Mouse (Mus musculus) C2C12 (cell line): Measurements from ENCODE around the gene Nutm1. TPM values are rescaled to one million over a fixed set of nuclear protein-coding genes. Genes with fewer than 3 reads are reported as not detected.

Source experiments
- H3K27me3 ChIP-seq: one replicate; pipeline ENCODE4 v1.6.1; 2011; ENCODE audit not compliant: control insufficient read depth, insufficient read depth, insufficient read length
- H3K36me3 ChIP-seq: one replicate; pipeline ENCODE4 v1.6.1; 2011; ENCODE audit not compliant: control insufficient read depth, insufficient read depth
- H3K4me3 ChIP-seq: one replicate; pipeline ENCODE4 v1.5.1; 2011; ENCODE audit warnings: mild to moderate bottlenecking, control low read depth; ENCODE audit not compliant: poor library complexity, insufficient read depth, severe bottlenecking
- H3K79me2 ChIP-seq: one replicate; pipeline ENCODE4 v1.6.1; 2011; ENCODE audit not compliant: control insufficient read depth, insufficient read depth
- H3K79me3 ChIP-seq: one replicate; pipeline ENCODE4 v1.6.1; 2011; ENCODE audit warnings: low read depth, control low read depth
- H3ac ChIP-seq: one replicate; pipeline ENCODE3; 2011; ENCODE audit warnings: low read depth; ENCODE audit not compliant: control insufficient read depth, insufficient read length
- CEBPB ChIP-seq: IDR thresholded peaks from one replicate; pipeline ENCODE4 v1.6.1; 2011; ENCODE audit warnings: low read depth, mild to moderate bottlenecking, control low read depth, moderate library complexity
- CTCF ChIP-seq: IDR thresholded peaks from one replicate; pipeline ENCODE4 v1.5.1; 2011; ENCODE audit not compliant: control insufficient read depth, insufficient read depth, insufficient read length
- FOSL1 ChIP-seq: IDR thresholded peaks from one replicate; pipeline ENCODE4 v1.8.0; 2011; ENCODE audit warnings: mild to moderate bottlenecking, low read length; ENCODE audit not compliant: poor library complexity, insufficient read depth, severe bottlenecking
- MAX ChIP-seq: IDR thresholded peaks from one replicate; pipeline ENCODE4 v1.6.1; 2011; ENCODE audit warnings: mild to moderate bottlenecking, control low read depth
- MYOD1 ChIP-seq: IDR thresholded peaks from one replicate; pipeline ENCODE4 v1.6.1; 2011; ENCODE audit warnings: low read depth; ENCODE audit not compliant: control insufficient read depth, insufficient read length
- MYOG ChIP-seq: IDR thresholded peaks from one replicate; pipeline ENCODE4 v1.6.1; 2011; ENCODE audit not compliant: control insufficient read depth, insufficient read length; ENCODE audit errors: extremely low read depth
- USF1 ChIP-seq: IDR thresholded peaks from one replicate; pipeline ENCODE4 v1.6.1; 2011; ENCODE audit warnings: low read depth, mild to moderate bottlenecking, control low read depth, moderate library complexity
- polyA plus RNA-seq: library from polyadenylated mRNA; unstranded; fragments of >200 nt; fragmentation: generic; extraction: Trizol; gene quantifications from one replicate; pipeline ENCODE4 v1.2.1, GENCODE M21; 2012; ENCODE audit warnings: missing spikeins

Gene Nutm1
- polyA plus RNA-seq, 1 experiment = 0.02 TPM

DNA sequence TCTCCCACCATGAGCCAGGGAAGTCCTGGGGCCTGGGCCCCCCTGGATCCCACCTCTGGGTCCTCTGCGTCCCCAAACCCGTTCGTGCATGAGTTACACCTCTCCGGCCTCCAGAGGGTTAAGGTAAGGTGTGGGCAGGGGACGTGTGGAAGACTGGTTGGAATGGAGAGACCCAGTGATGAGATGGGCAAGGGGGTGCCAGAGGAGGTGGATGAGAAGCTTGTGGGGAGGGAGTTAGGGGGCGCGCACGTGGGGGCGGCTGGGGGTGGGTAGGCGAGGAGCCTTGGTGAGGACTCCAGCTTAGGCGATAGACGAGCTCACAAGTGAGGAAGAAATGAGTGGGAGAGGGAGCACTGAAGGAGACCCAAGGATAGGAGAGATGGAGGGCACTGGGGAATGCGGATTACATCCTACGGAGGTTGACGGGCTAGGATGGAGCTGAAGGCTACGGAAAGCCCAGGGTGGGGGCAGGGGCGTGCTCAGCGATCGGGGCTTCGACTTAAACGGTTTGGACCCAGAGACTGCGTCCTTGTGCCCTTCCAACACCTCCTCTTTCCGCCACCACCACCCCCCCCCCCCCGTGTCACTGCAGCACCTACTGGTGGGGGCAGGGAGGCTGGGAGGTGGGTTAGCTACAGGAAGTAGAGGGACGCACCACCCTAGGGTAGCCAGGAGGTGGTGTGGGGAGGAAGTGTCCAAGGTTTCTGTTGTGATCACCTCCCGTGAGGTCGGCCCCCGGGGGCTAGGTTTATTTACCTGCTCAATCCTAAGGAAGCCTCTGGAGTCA, 19.0 kb downstream of the Nutm1 start:
- H3K79me3 ChIP-seq = peaks cover 21% of the 10 kb centered on the region
- peaks cover 34% of the 10 kb centered on the region for H3K79me2 ChIP-seq
- H3K27me3 ChIP-seq = no peaks in the 10 kb centered on the region
- peak overlapping the region; percentile 76 for H3K4me3 ChIP-seq
- H3ac ChIP-seq = peak overlapping the region; percentile 76
- no peak for TF ChIP-seq MYOG
- no peak for TF ChIP-seq MYOD1
- TF ChIP-seq FOSL1 = no peak
- TF ChIP-seq CTCF = no peak
- TF ChIP-seq MAX = no peak
- no peak for TF ChIP-seq USF1
- TF ChIP-seq CEBPB = no peak
- peaks cover 21% of the 10 kb centered on the region for H3K36me3 ChIP-seq

GRCm38 (mm10) chr2:112239212-112239934, 19.7 kb downstream of the Nutm1 start, which contains the start of gene Lpcat4:
Gene Lpcat4 (plus strand): TSS chr2:112239468.
- TF ChIP-seq MAX (no peak), USF1 (no peak), CTCF (peak; percentile 99), MYOD1 (no peak), FOSL1 (no peak)
- Histone ChIP-seq H3K79me2 (peaks cover 34% of the 10 kb centered on the region), H3K36me3 (peaks cover 15% of the 10 kb centered on the region), H3K79me3 (peaks cover 21% of the 10 kb centered on the region), H3K27me3 (no peaks in the 10 kb centered on the region), H3K4me3 (peak within 1 kb of the TSS; percentile 76), H3ac (peak within 1 kb of the TSS; percentile 88)

- TF ChIP-seq CTCF (no peak), FOSL1 (no peak)
- H3K4me3 ChIP-seq = no peak overlapping the region
Observed at GRCm38 (mm10) chr2:112238006-112238405, 21.1 kb downstream of the Nutm1 start.

GRCm38 (mm10) chr2:112236620-112237019, 22.5 kb downstream of the Nutm1 start:
- TF ChIP-seq FOSL1 = no peak
- H3K4me3 ChIP-seq = no peak overlapping the region
- H3ac ChIP-seq = no peak overlapping the region
- H3K79me3 ChIP-seq = peaks cover 14% of the 10 kb centered on the region
- H3K79me2 ChIP-seq = peaks cover 20% of the 10 kb centered on the region
- no peaks in the 10 kb centered on the region for H3K36me3 ChIP-seq
- no peaks in the 10 kb centered on the region for H3K27me3 ChIP-seq

More at GRCm38 (mm10) chr2:112238006-112238405, 21.1 kb downstream of the Nutm1 start:
- H3K27me3 ChIP-seq = no peaks in the 10 kb centered on the region
- H3K36me3 ChIP-seq = peaks cover 11% of the 10 kb centered on the region
- no peak overlapping the region for H3ac ChIP-seq
- H3K79me3 ChIP-seq = peaks cover 21% of the 10 kb centered on the region
- H3K79me2 ChIP-seq = peaks cover 34% of the 10 kb centered on the region

- H3K79me2 ChIP-seq = no peaks in the 10 kb centered on the region
Observed at GRCm38 (mm10) chr2:112232623-112233022, 26.5 kb downstream of the Nutm1 start.

GRCm38 (mm10) chr2:112224356-112224755, 34.7 kb downstream of the Nutm1 start:
- Histone ChIP-seq H3K79me2 (no peaks in the 10 kb centered on the region), H3K4me3 (no peak overlapping the region), H3K36me3 (no peaks in the 10 kb centered on the region), H3K79me3 (no peaks in the 10 kb centered on the region), H3ac (no peak overlapping the region), H3K27me3 (no peaks in the 10 kb centered on the region)
- TF ChIP-seq CTCF (no peak), MAX (no peak), MYOD1 (no peak), USF1 (no peak), CEBPB (no peak), FOSL1 (no peak), MYOG (no peak)

More at GRCm38 (mm10) chr2:112232623-112233022, 26.5 kb downstream of the Nutm1 start:
- TF ChIP-seq CTCF = no peak
- TF ChIP-seq USF1 = no peak
- no peak for TF ChIP-seq CEBPB
- no peak for TF ChIP-seq MAX
- no peak for TF ChIP-seq MYOD1
- no peak for TF ChIP-seq MYOG
- TF ChIP-seq FOSL1 = no peak
- H3K27me3 ChIP-seq = no peaks in the 10 kb centered on the region
- no peak overlapping the region for H3ac ChIP-seq
- no peaks in the 10 kb centered on the region for H3K79me3 ChIP-seq
- H3K36me3 ChIP-seq = no peaks in the 10 kb centered on the region
- H3K4me3 ChIP-seq = no peak overlapping the region
